Mouse (Mus musculus) urinary bladder, adult 18-20 months (tissue): ENCODE measurements around the gene Arl6.

ENCODE experiments used
- DNase-seq, 2 experiments: peaks; one replicate each; pipeline ENCODE4 v3.0.0; 2022; ENCODE audit warnings: low spot score in 2 of 2, mixed read lengths in 2 of 2

The Arl6 gene

GRCm38 (mm10) chr16:59587816-59588215 is 51.4 kb downstream of the Arl6 start:
- DNase-seq: no peak

- DNase-seq: no peak
These were observed 52.3 kb downstream of the Arl6 start for GRCm38 (mm10) chr16:59586911-59587310.

- no peak for DNase-seq
These were observed 52.9 kb downstream of the Arl6 start for GRCm38 (mm10) chr16:59586276-59586675.

GRCm38 (mm10) chr16:59585706-59586244 is 53.4 kb downstream of the Arl6 start:
- DNase-seq: no peak

GRCm38 (mm10) chr16:59583515-59583914 is 55.7 kb downstream of the Arl6 start:
- peak in 1 of 2 experiments; percentile 59 for DNase-seq

- DNase-seq: no peak
These were observed 60.0 kb downstream of the Arl6 start for GRCm38 (mm10) chr16:59579237-59579636.

GRCm38 (mm10) chr16:59573961-59574360 is 65.2 kb downstream of the Arl6 start:
- no peak for DNase-seq

- no peak for DNase-seq
These were observed 66.5 kb downstream of the Arl6 start for GRCm38 (mm10) chr16:59572685-59573084.

GRCm38 (mm10) chr16:59570807-59571206 is 68.4 kb downstream of the Arl6 start:
- DNase-seq: no peak

- DNase-seq: no peak
These were observed 69.4 kb downstream of the Arl6 start for GRCm38 (mm10) chr16:59569837-59570236.

- no peak for DNase-seq
These were observed 71.3 kb downstream of the Arl6 start for GRCm38 (mm10) chr16:59567721-59568381.

GRCm38 (mm10) chr16:59566437-59566836 is 72.8 kb downstream of the Arl6 start:
- no peak for DNase-seq

- no peak for DNase-seq
These were observed 73.6 kb downstream of the Arl6 start for GRCm38 (mm10) chr16:59565631-59566030.

GRCm38 (mm10) chr16:59564025-59564424 is 75.2 kb downstream of the Arl6 start:
- no peak for DNase-seq
